Mouse (Mus musculus) midbrain, embryonic 13.5 days (tissue): ENCODE data around the gene Eif4a3. TPM values are rescaled to one million over a fixed set of nuclear protein-coding genes. Genes with fewer than 3 reads are reported as not detected.
"Not testable (repeated sequence)": the region's sequence is repeated elsewhere in the genome, so short reads cannot be mapped to it uniquely, and the experiment has no call there.

ENCODE experiments used
- ATAC-seq: fragments of 200-750 bp; cut with Nextera tagmentation; 2 replicates; pipeline ENCODE4 v1.8.0; 2017; ENCODE audit warnings: mild to moderate bottlenecking, moderate TSS enrichment, moderate library complexity
- H3K27ac ChIP-seq: fragments of 300-500 bp; sonication (generic); 2 replicates; pipeline ENCODE4 v1.5.1; 2015; ENCODE audit warnings: inconsistent platforms, mild to moderate bottlenecking, moderate library complexity
- H3K27me3 ChIP-seq: fragments of 300-500 bp; sonication (generic); 2 replicates; pipeline ENCODE4 v1.6.1; 2015; ENCODE audit warnings: mild to moderate bottlenecking, inconsistent platforms
- H3K36me3 ChIP-seq: fragments of 300-500 bp; sonication (generic); 2 replicates; pipeline ENCODE4 v1.6.1; 2015; ENCODE audit warnings: mild to moderate bottlenecking, inconsistent platforms
- H3K4me1 ChIP-seq: fragments of 300-500 bp; sonication (generic); replicated peaks from 2 replicates; pipeline ENCODE4 v1.6.1; 2015; ENCODE audit warnings: inconsistent platforms
- H3K4me2 ChIP-seq: fragments of 300-500 bp; sonication (generic); replicated peaks from 2 replicates; pipeline ENCODE4 v1.6.1; 2015; ENCODE audit warnings: moderate library complexity, mild to moderate bottlenecking, inconsistent platforms
- H3K4me3 ChIP-seq: fragments of 300-500 bp; sonication (generic); replicated peaks from 2 replicates; pipeline ENCODE4 v1.5.1; 2015; ENCODE audit warnings: mild to moderate bottlenecking, inconsistent platforms
- H3K9ac ChIP-seq: fragments of 300-500 bp; sonication (generic); replicated peaks from 2 replicates; pipeline ENCODE4 v1.6.1; 2015; ENCODE audit warnings: mild to moderate bottlenecking, inconsistent platforms
- H3K9me3 ChIP-seq: fragments of 300-500 bp; sonication (generic); 2 replicates; pipeline ENCODE4 v1.6.1; 2016; ENCODE audit warnings: mild to moderate bottlenecking, inconsistent platforms
- WGBS: fragments of 180-500 bp; shearing (Covaris S2); methylation state at CpG from one replicate; pipeline ENCODE4 v1.1.7; 2015; 5-methylcytosine and 5-hydroxymethylcytosine counted together
- polyA plus RNA-seq: library from polyadenylated mRNA; unstranded; fragments of >200 nt; fragmentation: Nextera tagmentation; extraction: Ambion mirVana; gene quantifications from 2 replicates; pipeline ENCODE4 v1.2.1, GENCODE M21; 2015

The Eif4a3 gene
- polyA plus RNA-seq, 1 experiment from 2014 or later, result 341 TPM

- no peak overlapping the region for H3K9ac ChIP-seq
- no peak for ATAC-seq
- H3K4me3 ChIP-seq, result no peak overlapping the region
- H3K4me2 ChIP-seq, result no peak overlapping the region
- H3K9me3 ChIP-seq, result no peaks in the 10 kb centered on the region
- H3K27me3 ChIP-seq, result no peaks in the 10 kb centered on the region
- peaks cover 95% of the 10 kb centered on the region for H3K36me3 ChIP-seq
- 91% methylated on average over 20 of the region's 20 CpGs for WGBS
- H3K27ac ChIP-seq, result 0 out of 2 replicates have a peak overlapping the region, but pooled peaks have one; percentile 3
- H3K4me1 ChIP-seq, result no peaks in the 10 kb centered on the region
Measured at GRCm38 (mm10) chr11:119287207-119287992, 12.5 kb downstream of the Eif4a3 start.

- Histone ChIP-seq H3K27me3 (no peaks in the 10 kb centered on the region), H3K4me3 (no peak overlapping the region), H3K4me2 (no peak overlapping the region), H3K4me1 (no peaks in the 10 kb centered on the region), H3K36me3 (peaks cover 95% of the 10 kb centered on the region), H3K27ac (no peak overlapping the region), H3K9me3 (no peaks in the 10 kb centered on the region), H3K9ac (no peak overlapping the region)
- ATAC-seq, result 0 out of 2 replicates have a peak, but pooled peaks have one; percentile 30
- WGBS, result 75% methylated on average over 9 of the region's 9 CpGs
Measured at GRCm38 (mm10) chr11:119285791-119286527, 13.9 kb downstream of the Eif4a3 start.

- no peak for ATAC-seq
- H3K4me2 ChIP-seq, result no peak overlapping the region
- peaks cover 93% of the 10 kb centered on the region for H3K36me3 ChIP-seq
- no peaks in the 10 kb centered on the region for H3K4me1 ChIP-seq
- 86% methylated on average over 15 of the region's 15 CpGs for WGBS
- no peaks in the 10 kb centered on the region for H3K9me3 ChIP-seq
- H3K27ac ChIP-seq, result no peak overlapping the region
- H3K4me3 ChIP-seq, result no peak overlapping the region
- H3K9ac ChIP-seq, result no peak overlapping the region
- H3K27me3 ChIP-seq, result no peaks in the 10 kb centered on the region
Measured at GRCm38 (mm10) chr11:119281030-119281429, 18.9 kb downstream of the Eif4a3 start.

GRCm38 (mm10) chr11:119273186-119273930, 26.5 kb downstream of the Eif4a3 start:
- H3K4me2 ChIP-seq, result no peak overlapping the region
- ATAC-seq, result no peak
- no peaks in the 10 kb centered on the region for H3K27me3 ChIP-seq
- H3K9me3 ChIP-seq, result no peaks in the 10 kb centered on the region
- H3K36me3 ChIP-seq, result peaks cover 69% of the 10 kb centered on the region
- no peak overlapping the region for H3K4me3 ChIP-seq
- no peak overlapping the region for H3K27ac ChIP-seq
- WGBS, result 90% methylated on average over 8 of the region's 8 CpGs
- H3K9ac ChIP-seq, result no peak overlapping the region
- H3K4me1 ChIP-seq, result peaks cover 15% of the 10 kb centered on the region

GRCm38 (mm10) chr11:119272492-119272891, 27.4 kb downstream of the Eif4a3 start:
- H3K4me2 ChIP-seq, H3K9me3 ChIP-seq, H3K27me3 ChIP-seq, H3K4me3 ChIP-seq, ATAC-seq, H3K27ac ChIP-seq, H3K9ac ChIP-seq: not testable (repeated sequence)
- Histone ChIP-seq H3K36me3 (peaks cover 60% of the 10 kb centered on the region), H3K4me1 (peaks cover 18% of the 10 kb centered on the region)
- WGBS, result 61% methylated on average over 3 of the region's 3 CpGs

GRCm38 (mm10) chr11:119268557-119269195, 31.2 kb downstream of the Eif4a3 start:
- 0 out of 2 replicates have a peak, but pooled peaks have one; percentile 14 for ATAC-seq
- H3K4me3 ChIP-seq, result peak overlapping the region; percentile 64
- H3K4me2 ChIP-seq, result peak overlapping the region; percentile 89
- peak overlapping the region; percentile 76 for H3K9ac ChIP-seq
- no peaks in the 10 kb centered on the region for H3K27me3 ChIP-seq
- H3K27ac ChIP-seq, result no peak overlapping the region
- H3K9me3 ChIP-seq, result no peaks in the 10 kb centered on the region
- peaks cover 33% of the 10 kb centered on the region for H3K36me3 ChIP-seq
- 68% methylated on average over 16 of the region's 16 CpGs for WGBS
- H3K4me1 ChIP-seq, result peaks cover 18% of the 10 kb centered on the region

- Histone ChIP-seq H3K9me3 (no peaks in the 10 kb centered on the region), H3K27ac (0 out of 2 replicates have a peak within 1 kb of the TSS, but pooled peaks have one; percentile 11), H3K4me2 (peak within 1 kb of the TSS; percentile 89), H3K4me3 (peak within 1 kb of the TSS; percentile 64), H3K27me3 (no peaks in the 10 kb centered on the region), H3K4me1 (peaks cover 18% of the 10 kb centered on the region), H3K36me3 (peaks cover 32% of the 10 kb centered on the region), H3K9ac (peak within 1 kb of the TSS; percentile 76)
- peak; percentile 90 for ATAC-seq
- 5% methylated on average over 52 of the region's 52 CpGs for WGBS
Measured at GRCm38 (mm10) chr11:119267768-119268556, 31.9 kb downstream of the Eif4a3 start, which contains the start of gene Gaa. Gene Gaa, plus strand, starts transcription at chr11:119267887.

- WGBS, result 39% methylated on average over 6 of the region's 6 CpGs
- peaks cover 18% of the 10 kb centered on the region for H3K4me1 ChIP-seq
- peak; percentile 13 for ATAC-seq
- no peak overlapping the region for H3K4me3 ChIP-seq
- H3K27ac ChIP-seq, result 0 out of 2 replicates have a peak overlapping the region, but pooled peaks have one; percentile 11
- peaks cover 34% of the 10 kb centered on the region for H3K36me3 ChIP-seq
- H3K27me3 ChIP-seq, result no peaks in the 10 kb centered on the region
- H3K9me3 ChIP-seq, result no peaks in the 10 kb centered on the region
- H3K4me2 ChIP-seq, result peak overlapping the region; percentile 89
- peak overlapping the region; percentile 33; the same call in 1 of the 2 replicates for H3K9ac ChIP-seq
Measured at GRCm38 (mm10) chr11:119267241-119267674, 32.6 kb downstream of the Eif4a3 start.

GRCm38 (mm10) chr11:119265811-119266210, 34.1 kb downstream of the Eif4a3 start:
- H3K27me3 ChIP-seq, result no peaks in the 10 kb centered on the region
- 76% methylated on average over 7 of the region's 7 CpGs for WGBS
- H3K4me2 ChIP-seq, result no peak overlapping the region
- peaks cover 41% of the 10 kb centered on the region for H3K36me3 ChIP-seq
- H3K9ac ChIP-seq, result no peak overlapping the region
- H3K9me3 ChIP-seq, result no peaks in the 10 kb centered on the region
- no peak for ATAC-seq
- peaks cover 18% of the 10 kb centered on the region for H3K4me1 ChIP-seq
- no peak overlapping the region for H3K27ac ChIP-seq
- no peak overlapping the region for H3K4me3 ChIP-seq

GRCm38 (mm10) chr11:119264413-119264812, 35.5 kb downstream of the Eif4a3 start:
- ATAC-seq, result no peak
- Histone ChIP-seq H3K4me2 (no peak overlapping the region), H3K9me3 (no peaks in the 10 kb centered on the region), H3K4me3 (no peak overlapping the region), H3K27me3 (no peaks in the 10 kb centered on the region), H3K27ac (no peak overlapping the region), H3K9ac (no peak overlapping the region), H3K4me1 (peaks cover 13% of the 10 kb centered on the region), H3K36me3 (peaks cover 48% of the 10 kb centered on the region)
- 91% methylated on average over 13 of the region's 13 CpGs for WGBS
